Mouse (Mus musculus) lung, embryonic 14.5 days (tissue): ENCODE data around the gene Cdh20. TPM values are rescaled to one million over a fixed set of nuclear protein-coding genes. Genes with fewer than 3 reads are reported as not detected.
A peak's percentile ranks its signal among the peaks of the same experiment; 100 is the strongest.

ENCODE experiments used
- ATAC-seq: fragments of 200-750 bp; cut with Nextera tagmentation; 2 replicates; pipeline ENCODE4 v1.8.0; 2017; ENCODE audit warnings: mild to moderate bottlenecking, moderate TSS enrichment, moderate library complexity; ENCODE audit not compliant: insufficient read depth
- DNase-seq: peaks from one replicate; pipeline ENCODE4 v3.0.0-alpha.2; 2015
- H3K27ac ChIP-seq: fragments of 300-500 bp; sonication (generic); 2 replicates; pipeline ENCODE4 v1.5.1; 2014; ENCODE audit warnings: low read depth, mild to moderate bottlenecking, moderate library complexity
- H3K27me3 ChIP-seq: fragments of 300-500 bp; sonication (generic); 2 replicates; pipeline ENCODE4 v1.6.1; 2014; ENCODE audit warnings: low read length, control low read depth; ENCODE audit not compliant: insufficient read depth
- H3K36me3 ChIP-seq: fragments of 300-500 bp; sonication (generic); 2 replicates; pipeline ENCODE4 v1.6.1; 2014; ENCODE audit warnings: control low read depth; ENCODE audit not compliant: insufficient read depth
- H3K4me1 ChIP-seq: fragments of 300-500 bp; sonication (generic); 2 replicates; pipeline ENCODE4 v1.6.1; 2014; ENCODE audit warnings: antibody characterized with exemption, control low read depth; ENCODE audit not compliant: insufficient read depth
- H3K4me2 ChIP-seq: fragments of 300-500 bp; sonication (generic); 2 replicates; pipeline ENCODE4 v1.6.1; 2014; ENCODE audit warnings: mild to moderate bottlenecking
- H3K4me3 ChIP-seq: fragments of 300-500 bp; sonication (generic); 2 replicates; pipeline ENCODE4 v1.5.1; 2014; ENCODE audit warnings: low read depth, low read length
- H3K9ac ChIP-seq: fragments of 300-500 bp; sonication (generic); 2 replicates; pipeline ENCODE4 v1.6.1; 2014
- H3K9me3 ChIP-seq: fragments of 300-500 bp; sonication (generic); 2 replicates; pipeline ENCODE4 v1.6.1; 2016; ENCODE audit warnings: low read depth, low read length, control low read depth
- CTCF ChIP-seq: IDR thresholded peaks from 2 replicates; pipeline ENCODE4 v1.5.1; 2016; ENCODE audit warnings: antibody characterized with exemption, low read depth
- WGBS: fragments of 180-500 bp; shearing (Covaris S2); extraction: QIAGEN DNeasy Blood & Tissue Kit; methylation state at CpG from one replicate; pipeline ENCODE4 v1.1.7; 2014; 5-methylcytosine and 5-hydroxymethylcytosine counted together
- polyA plus RNA-seq: library from polyadenylated mRNA; unstranded; fragments of >200 nt; fragmentation: Nextera tagmentation; extraction: Ambion mirVana; gene quantifications from 2 replicates; pipeline ENCODE4 v1.2.1, GENCODE M21; 2014

Gene Cdh20
- polyA plus RNA-seq, 1 experiment from 2014 or later = 0.07 TPM

GRCm38 (mm10) chr1:104912407-104912806 is 144.1 kb downstream of the Cdh20 start:
- Histone ChIP-seq H3K27me3 (no peaks in the 10 kb centered on the region), H3K9me3 (no peaks in the 10 kb centered on the region), H3K4me3 (no peak overlapping the region), H3K4me1 (no peaks in the 10 kb centered on the region), H3K4me2 (no peak overlapping the region), H3K36me3 (no peaks in the 10 kb centered on the region), H3K9ac (no peak overlapping the region), H3K27ac (no peak overlapping the region)
- DNase-seq = peak; percentile 7
- WGBS = 12% methylated on average over 3 of the region's 3 CpGs
- no peak for ATAC-seq
- no peak for TF ChIP-seq CTCF

DNA sequence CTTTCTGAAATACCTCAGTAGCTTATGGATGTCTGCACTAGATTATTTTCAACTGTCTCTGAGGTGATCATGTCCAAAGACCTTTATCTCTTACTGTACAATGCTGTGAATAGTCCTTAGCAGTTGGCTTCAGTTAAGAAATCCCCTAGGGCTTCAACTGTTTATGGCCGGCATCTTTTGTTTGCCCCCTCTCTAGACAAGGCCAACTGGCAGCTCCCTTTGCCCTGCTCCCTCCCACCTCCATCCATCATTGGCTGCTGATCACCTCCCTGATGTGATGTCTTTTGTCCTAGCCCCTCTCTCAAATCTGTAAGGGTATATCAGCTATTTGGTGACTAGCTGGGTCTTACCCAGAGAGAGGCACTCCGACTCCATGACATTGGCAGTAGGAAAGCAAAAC is 148.2 kb downstream of the Cdh20 start:
- no peak for ATAC-seq
- no peak for TF ChIP-seq CTCF
- 66% methylated on average over 2 of the region's 2 CpGs for WGBS
- DNase-seq = no peak
- Histone ChIP-seq H3K4me2 (no peak overlapping the region), H3K27me3 (no peaks in the 10 kb centered on the region), H3K27ac (no peak overlapping the region), H3K4me1 (no peaks in the 10 kb centered on the region), H3K9ac (no peak overlapping the region), H3K4me3 (no peak overlapping the region), H3K9me3 (no peaks in the 10 kb centered on the region), H3K36me3 (no peaks in the 10 kb centered on the region)

DNA sequence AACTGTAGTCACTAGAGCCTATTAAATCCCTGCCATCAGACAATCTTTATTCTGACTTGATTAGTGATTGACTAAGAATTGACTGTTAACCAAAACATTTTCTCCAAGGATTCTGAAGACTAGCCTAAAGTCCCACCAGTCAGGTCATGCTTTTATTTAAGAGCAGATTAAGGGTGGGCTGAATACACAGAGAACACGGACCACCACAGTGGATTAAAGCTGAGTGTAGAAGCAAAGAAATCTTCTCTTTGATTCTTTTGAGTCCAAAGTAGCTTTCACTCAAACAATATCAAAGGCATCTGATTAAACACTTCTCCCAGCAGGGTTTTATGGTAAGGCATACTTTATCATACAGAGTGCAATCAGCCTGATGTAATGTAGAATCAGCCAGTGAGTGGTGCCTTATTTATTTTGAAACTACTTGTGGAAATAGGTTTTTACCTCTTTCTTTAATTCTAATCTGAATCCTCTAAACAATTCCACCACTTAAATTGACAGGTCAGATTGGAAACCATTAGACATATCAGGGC is 149.0 kb downstream of the Cdh20 start:
- 22% methylated on average over 1 of the region's 1 CpGs for WGBS
- Histone ChIP-seq H3K4me2 (no peak overlapping the region), H3K36me3 (no peaks in the 10 kb centered on the region), H3K9me3 (no peaks in the 10 kb centered on the region), H3K27me3 (no peaks in the 10 kb centered on the region), H3K27ac (no peak overlapping the region), H3K4me1 (no peaks in the 10 kb centered on the region), H3K4me3 (no peak overlapping the region), H3K9ac (no peak overlapping the region)
- TF ChIP-seq CTCF = no peak
- no peak for DNase-seq
- ATAC-seq = no peak

- Histone ChIP-seq H3K4me3 (no peak overlapping the region), H3K36me3 (no peaks in the 10 kb centered on the region), H3K4me2 (no peak overlapping the region), H3K27me3 (no peaks in the 10 kb centered on the region), H3K9me3 (no peaks in the 10 kb centered on the region), H3K4me1 (no peaks in the 10 kb centered on the region), H3K27ac (no peak overlapping the region), H3K9ac (no peak overlapping the region)
- ATAC-seq (no peak), DNase-seq (no peak)
- TF ChIP-seq CTCF = no peak
- 5% methylated on average over 7 of the region's 7 CpGs for WGBS
These were observed 164.7 kb downstream of the Cdh20 start for GRCm38 (mm10) chr1:104933051-104933450.

DNA sequence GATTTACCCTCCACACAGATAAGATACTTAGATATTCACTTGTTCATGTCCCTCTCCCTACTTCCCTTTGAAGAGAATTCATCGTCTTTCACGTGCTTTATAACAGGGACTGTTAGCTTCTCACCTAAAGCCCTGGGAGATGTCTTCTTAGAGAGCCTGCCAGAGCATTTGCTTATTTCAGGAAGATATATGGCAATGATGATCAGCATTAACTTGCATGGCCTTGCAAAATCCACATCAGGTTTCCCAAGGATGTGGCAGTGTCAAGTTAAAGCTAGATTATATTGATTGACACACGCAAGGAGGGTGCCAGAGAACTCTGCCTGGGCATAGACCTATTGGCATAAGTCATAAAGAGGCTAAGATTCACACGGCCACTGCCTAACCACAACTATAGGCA is 168.6 kb downstream of the Cdh20 start:
- Histone ChIP-seq H3K9me3 (no peaks in the 10 kb centered on the region), H3K4me2 (no peak overlapping the region), H3K9ac (no peak overlapping the region), H3K36me3 (no peaks in the 10 kb centered on the region), H3K4me3 (no peak overlapping the region), H3K4me1 (no peaks in the 10 kb centered on the region), H3K27ac (no peak overlapping the region), H3K27me3 (no peaks in the 10 kb centered on the region)
- ATAC-seq = no peak
- TF ChIP-seq CTCF = no peak
- no peak for DNase-seq
- 89% methylated on average over 4 of the region's 4 CpGs for WGBS

GRCm38 (mm10) chr1:104939156-104939555 is 170.8 kb downstream of the Cdh20 start:
- no peaks in the 10 kb centered on the region for H3K4me1 ChIP-seq
- H3K9ac ChIP-seq = no peak overlapping the region
- H3K9me3 ChIP-seq = no peaks in the 10 kb centered on the region
- H3K4me2 ChIP-seq = no peak overlapping the region
- H3K27me3 ChIP-seq = no peaks in the 10 kb centered on the region
- no peaks in the 10 kb centered on the region for H3K36me3 ChIP-seq
- H3K4me3 ChIP-seq = no peak overlapping the region
- DNase-seq (no peak), ATAC-seq (no peak)
- TF ChIP-seq CTCF = no peak
- H3K27ac ChIP-seq = no peak overlapping the region

GRCm38 (mm10) chr1:104944470-104945109 is 176.3 kb downstream of the Cdh20 start:
- DNase-seq (peak; percentile 69), ATAC-seq (peak; percentile 70; the same call in 1 of the 2 replicates)
- Histone ChIP-seq H3K9me3 (no peaks in the 10 kb centered on the region), H3K4me3 (no peak overlapping the region), H3K27me3 (no peaks in the 10 kb centered on the region), H3K27ac (no peak overlapping the region), H3K4me2 (no peak overlapping the region), H3K9ac (no peak overlapping the region), H3K4me1 (no peaks in the 10 kb centered on the region), H3K36me3 (no peaks in the 10 kb centered on the region)
- peak; percentile 62 for TF ChIP-seq CTCF
- WGBS = 18% methylated on average over 2 of the region's 2 CpGs
